Mouse (Mus musculus): ENCODE measurements at regions not wholly inside any gene's neighbourhood (a gene's known extent, or its start where the extent isn't known, plus 50 kb on each side); places are given as distances from the start of the nearest gene placed in this dataset.

DNA sequence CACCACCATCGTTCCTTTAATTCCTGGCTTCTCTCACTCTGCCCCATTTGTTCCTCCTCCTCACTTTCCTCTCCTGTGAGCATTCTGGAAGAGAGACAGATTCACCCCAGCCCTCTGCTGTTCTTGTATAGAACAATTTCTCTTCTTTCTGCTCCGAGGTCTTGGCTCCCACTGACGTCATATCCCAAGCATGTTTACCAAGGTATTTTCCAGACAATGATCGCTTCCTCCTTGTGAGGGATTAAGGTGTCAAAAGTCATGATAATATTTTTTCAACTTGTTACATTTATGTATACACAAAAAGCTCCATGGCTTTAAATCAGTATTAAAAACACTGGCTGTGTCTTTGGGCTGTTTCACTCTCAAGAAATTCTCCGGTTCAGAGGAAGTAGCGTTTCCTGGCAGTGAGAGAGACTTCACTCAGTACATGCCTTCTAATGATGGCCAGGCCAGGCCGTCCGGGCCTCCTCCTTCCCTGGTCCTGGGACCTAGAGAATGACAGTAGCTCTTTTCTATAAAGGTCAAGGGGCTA, 142.4 kb upstream of the Spdl1 start:
- DNase-seq (ENCODE audit: low spot score): no peak

- peak; percentile 65 for DNase-seq (ENCODE audit: low spot score)
Observed at GRCm38 (mm10) chr11:34973467-34973921, 140.1 kb upstream of the Spdl1 start.

DNA sequence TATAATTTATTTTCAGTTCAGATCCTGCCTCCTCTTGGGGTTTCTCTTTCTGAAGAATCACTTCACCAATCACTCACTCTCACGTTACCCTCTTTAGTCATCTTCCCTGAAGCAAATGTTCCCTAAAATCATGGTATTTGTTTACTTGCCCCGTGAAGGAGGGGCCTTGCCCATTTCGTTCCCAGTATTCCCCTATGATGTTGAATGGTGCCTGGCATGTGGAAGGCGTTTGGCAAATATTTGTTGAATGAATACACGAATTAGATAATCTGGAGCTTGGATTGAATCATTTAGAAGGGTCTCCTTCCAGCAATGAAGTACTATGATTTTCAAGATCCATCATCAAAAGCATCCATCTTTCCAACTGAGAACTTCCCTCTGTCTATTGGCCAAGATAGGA, 139.6 kb upstream of the Spdl1 start:
- DNase-seq (ENCODE audit: low spot score): peak; percentile 12

DNA sequence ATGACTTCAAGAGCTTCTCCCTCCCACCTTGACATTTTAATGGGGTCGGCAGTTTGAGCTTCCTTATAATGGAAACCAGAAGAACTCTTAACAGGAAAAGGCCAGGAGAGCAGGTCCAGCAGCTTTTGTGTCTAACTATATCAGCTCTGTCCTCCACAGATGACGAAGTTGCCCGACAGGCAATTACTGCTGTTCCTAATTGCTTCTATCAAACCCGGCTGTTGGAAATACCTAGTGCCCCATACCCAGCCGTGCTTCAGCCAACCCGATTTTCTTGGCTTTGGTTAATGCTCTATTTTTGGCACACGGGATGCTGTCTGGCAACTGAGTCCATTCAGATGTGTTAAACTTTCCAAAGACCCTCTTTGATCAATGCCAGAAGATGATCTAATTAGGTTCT, 125.8 kb upstream of the Spdl1 start:
- DNase-seq (ENCODE audit: low spot score): no peak

- peak; percentile 55 for DNase-seq (ENCODE audit: low spot score)
Observed at GRCm38 (mm10) chr11:34941486-34942456, 108.3 kb upstream of the Spdl1 start.

GRCm38 (mm10) chr11:34940151-34940550, 106.7 kb upstream of the Spdl1 start:
- no peak for DNase-seq (ENCODE audit: low spot score)

DNA sequence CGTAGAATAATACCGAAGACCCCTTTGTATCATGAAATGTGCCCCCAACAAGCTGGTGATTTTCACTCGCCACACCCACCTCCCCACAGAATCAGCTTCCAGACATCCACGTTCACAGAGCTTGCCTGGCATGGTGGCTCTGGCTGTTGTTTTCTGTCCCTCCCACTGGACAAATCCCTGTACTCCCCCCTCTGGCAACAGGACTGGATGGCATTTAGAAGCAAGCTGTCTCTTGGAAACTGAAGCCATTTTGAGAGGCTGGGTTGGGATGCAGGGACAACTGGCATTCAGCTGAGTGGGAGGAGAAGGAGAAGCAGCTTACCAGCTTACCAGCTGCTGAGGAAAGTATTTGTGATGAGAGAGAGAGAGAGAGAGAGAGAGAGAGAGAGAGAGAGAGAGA, 105.6 kb upstream of the Spdl1 start:
- DNase-seq (ENCODE audit: low spot score): no peak

GRCm38 (mm10) chr11:34932191-34932590, 98.8 kb upstream of the Spdl1 start:
- DNase-seq (ENCODE audit: low spot score): no peak

GRCm38 (mm10) chr11:34917175-34917574, 83.7 kb upstream of the Spdl1 start:
- DNase-seq (ENCODE audit: low spot score): no peak

DNA sequence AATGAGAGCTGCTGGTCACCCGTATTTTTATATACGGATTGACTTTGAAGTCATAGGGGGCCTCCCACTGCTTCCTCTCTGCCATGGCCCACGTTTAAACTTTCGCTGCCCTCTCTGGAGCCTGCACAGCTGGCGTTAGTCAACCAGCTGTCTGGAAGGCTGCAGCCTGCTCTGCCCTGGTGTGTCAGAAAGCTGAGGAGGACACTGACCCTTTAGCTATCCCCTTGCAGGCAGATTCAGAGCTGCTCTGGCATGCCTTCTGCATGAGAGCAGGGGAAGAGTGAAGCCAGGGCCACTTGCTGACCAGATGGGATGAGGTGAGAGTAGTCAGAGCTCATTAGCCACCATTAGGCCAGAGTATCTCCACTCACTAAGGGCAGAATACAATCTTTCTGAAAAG, 76.4 kb upstream of the Spdl1 start:
- DNase-seq (ENCODE audit: low spot score): peak; percentile 10

DNA sequence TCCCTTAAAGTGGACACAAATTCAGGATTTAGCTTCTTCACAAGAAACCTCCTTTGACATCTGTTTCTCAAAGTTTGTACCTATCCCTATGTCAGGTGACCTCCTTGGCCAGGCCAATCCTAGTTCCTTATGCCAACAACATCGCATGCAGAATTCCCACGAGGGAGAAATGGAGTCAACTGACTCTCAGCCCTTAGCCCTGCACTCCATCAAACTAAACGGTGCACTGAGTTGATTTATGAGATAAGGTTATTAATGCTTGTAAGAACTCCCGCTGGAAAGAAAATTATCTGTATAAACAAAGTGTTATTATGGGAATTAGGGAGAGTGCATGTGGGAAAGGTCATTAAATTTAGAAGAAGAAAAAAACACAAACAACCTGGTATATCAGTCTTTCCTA, 70.8 kb upstream of the Spdl1 start:
- no peak for DNase-seq (ENCODE audit: low spot score)

- DNase-seq (ENCODE audit: low spot score): peak; percentile 4
Observed at GRCm38 (mm10) chr11:34899400-34899799, 66.0 kb upstream of the Spdl1 start.

DNA sequence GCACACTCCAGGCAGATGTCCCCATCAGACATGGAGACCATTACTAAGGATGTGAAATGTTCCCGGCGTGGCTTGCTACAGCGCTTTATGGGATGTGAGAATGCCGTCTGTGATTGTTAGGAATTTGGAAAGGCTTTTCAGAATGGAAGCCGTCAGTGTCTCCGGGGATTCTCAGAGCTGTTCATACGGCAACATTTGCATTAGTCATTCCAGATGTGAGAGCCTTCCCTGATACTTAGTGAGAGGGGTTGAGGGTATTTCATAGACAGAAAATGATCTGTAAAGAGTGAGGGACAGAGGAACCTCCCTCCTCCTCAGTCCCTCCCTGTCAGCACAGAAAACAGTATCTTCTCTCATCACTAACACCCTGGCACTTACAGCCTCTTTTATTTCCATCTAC, 62.2 kb upstream of the Spdl1 start:
- DNase-seq (ENCODE audit: low spot score): no peak

DNA sequence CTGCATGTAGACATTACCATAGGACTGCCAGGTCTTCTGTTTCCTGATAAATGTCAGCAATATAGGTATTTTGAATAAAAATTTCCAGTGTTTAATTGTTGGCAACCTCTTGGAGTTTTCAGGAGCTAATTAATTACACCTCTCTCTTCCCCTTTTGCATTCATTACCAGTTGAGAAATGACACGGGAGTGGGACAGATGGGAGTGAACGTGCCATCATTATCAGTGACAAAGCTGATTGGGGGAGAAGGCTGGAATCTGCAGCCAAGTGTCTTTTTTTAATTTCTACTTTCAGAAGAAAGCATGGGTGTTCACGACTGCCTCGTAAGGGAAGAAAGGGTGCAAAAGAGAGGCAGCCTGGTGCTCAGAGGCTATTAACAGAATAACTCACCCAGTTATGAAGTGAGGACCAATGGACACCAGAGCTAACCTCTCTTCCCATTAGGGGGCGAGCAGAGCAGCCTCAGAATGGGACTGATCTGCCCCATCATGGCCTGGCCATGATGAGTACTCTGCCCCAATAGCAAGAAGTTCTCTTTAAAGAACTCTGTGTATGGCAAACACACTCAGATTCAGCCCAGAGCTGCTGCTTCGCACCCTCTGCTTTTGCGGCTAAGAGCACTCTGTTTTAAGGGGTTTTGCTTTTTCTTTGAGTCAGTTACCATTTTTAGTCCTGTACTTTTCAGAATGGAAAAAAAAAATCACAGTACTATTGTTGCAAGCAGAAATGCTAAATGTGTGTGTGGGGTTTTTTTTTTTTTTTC, 55.1 kb upstream of the Spdl1 start:
- DNase-seq (ENCODE audit: low spot score): no peak

DNA sequence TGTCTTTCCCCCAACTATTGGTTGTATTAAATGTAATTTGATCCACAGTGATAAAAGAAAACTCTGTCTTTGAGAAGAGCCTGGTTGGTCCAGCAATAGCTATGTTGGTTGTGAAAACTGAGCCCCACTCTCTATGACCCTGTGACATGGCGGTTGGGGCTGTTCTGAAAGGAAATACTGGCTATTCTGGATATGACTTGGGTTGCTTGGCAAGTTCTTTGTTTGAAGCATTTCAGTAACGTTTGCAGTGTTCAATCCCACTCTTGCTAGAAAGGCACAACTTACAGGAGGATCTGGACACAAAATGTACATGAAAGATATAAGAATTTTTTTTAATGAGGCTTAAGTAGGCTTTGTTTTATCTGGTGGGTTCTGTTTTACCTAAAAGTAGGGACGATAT, 54.1 kb upstream of the Spdl1 start:
- no peak for DNase-seq (ENCODE audit: low spot score)
